7 mouse cellular contexts compared by ENCODE assay signal in the genomic region with DNA sequence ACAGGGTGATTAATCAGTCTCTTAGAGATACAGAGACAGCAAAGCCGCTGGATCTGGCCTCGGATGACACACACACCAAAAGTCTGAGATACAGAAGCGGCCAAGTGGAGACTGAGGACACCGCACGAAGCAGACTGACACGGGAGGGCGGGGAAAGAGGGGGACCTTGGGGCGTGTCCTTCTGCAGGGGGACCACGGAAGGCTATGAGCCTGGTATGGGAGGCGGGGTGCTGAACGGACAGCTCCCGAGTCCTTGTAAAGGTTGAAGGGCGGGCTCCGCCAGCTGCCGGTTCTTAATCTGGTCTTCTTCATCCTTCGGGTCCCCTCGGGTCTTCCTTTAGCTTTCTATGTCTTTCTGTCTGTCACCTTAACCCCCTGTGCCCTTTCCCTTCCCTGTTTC. TPM values are rescaled to one million over a fixed set of nuclear protein-coding genes. Genes with fewer than 3 reads are reported as not detected.
DNase-seq lines count a peak whose midpoint lies in the region; TF ChIP-seq lines count a peak whose summit lies in the region.

No protein-coding gene starts in this region.

- no peaks in the 10 kb centered on the region for H3K9me3 ChIP-seq in E14TG2a.4 (ENCODE audit: low read length)

- WGBS in cerebellum, adult 2 months: 4% methylated on average over 17 of the region's 17 CpGs
- 2% methylated on average over 16 of the region's 17 CpGs for WGBS in kidney, adult 2 months

- DNase-seq in B cell, adult 2 months: peak; percentile 71 to 72
- DNase-seq in cerebellum, adult 2 months: peak; percentile 73 to 78
- DNase-seq in forelimb bud, embryonic 11.5 days (ENCODE audit: low read depth, low spot score): peak; percentile 76
- DNase-seq in kidney, adult 2 months: peak; percentile 44
- DNase-seq in lung, postnatal 10 days: peak; percentile 75
- peak; percentile 73 for DNase-seq in ovary, postnatal 36 days (ENCODE audit: low spot score)

- H3K4me1 ChIP-seq in E14TG2a.4 (replicated peaks; ENCODE audit: low read depth, low read length): peaks cover 90% of the 10 kb centered on the region
- peaks cover 23% of the 10 kb centered on the region; the same call in 1 of the 2 replicates for H3K4me1 ChIP-seq in cerebellum, adult 2 months (ENCODE audit: control insufficient read depth, insufficient read depth, low read length)
- no peaks in the 10 kb centered on the region for H3K4me1 ChIP-seq in kidney, adult 2 months (ENCODE audit: control insufficient read depth, insufficient read depth, low read length)

- H3K4me3 ChIP-seq in E14TG2a.4 (replicated peaks; ENCODE audit: low read length): peak overlapping the region; percentile 78
- peak overlapping the region; percentile 57 for H3K4me3 ChIP-seq in cerebellum, adult 2 months (replicated peaks; ENCODE audit: insufficient read depth, low read depth, low read length)
- H3K4me3 ChIP-seq in kidney, adult 2 months (ENCODE audit: insufficient read depth, low read depth, low read length): no peak overlapping the region

- peak overlapping the region; percentile 86 for H3K27ac ChIP-seq in cerebellum, adult 2 months (ENCODE audit: insufficient read depth, low read length)
- no peak overlapping the region for H3K27ac ChIP-seq in kidney, adult 2 months (ENCODE audit: insufficient read depth, low read depth, low read length)

- 0 out of 2 replicates have a peak, but pooled peaks have one; percentile 23 for TF ChIP-seq POLR2A in cerebellum, adult 2 months (IDR thresholded peaks at IDR 0.05; ENCODE audit: borderline replicate concordance, insufficient read depth, low read length)
- TF ChIP-seq POLR2A in kidney, adult 2 months (IDR thresholded peaks at IDR 0.05; ENCODE audit: low read depth, low read length): no peak

- TF ChIP-seq CTCF in E14TG2a.4 (conservative IDR thresholded peaks at IDR 0.05; ENCODE audit: low read length): no peak
- TF ChIP-seq CTCF in cerebellum, adult 2 months (IDR thresholded peaks at IDR 0.05; ENCODE audit: borderline replicate concordance, insufficient read depth, low read depth, low read length): no peak
- TF ChIP-seq CTCF in kidney, adult 2 months (conservative IDR thresholded peaks at IDR 0.05; ENCODE audit: insufficient read depth, insufficient read length, low read depth, low read length): no peak

- no peaks in the 10 kb centered on the region for H3K36me3 ChIP-seq in E14TG2a.4 (ENCODE audit: insufficient read depth, low read length)
- H3K36me3 ChIP-seq in kidney, adult 2 months (ENCODE audit: control insufficient read depth, insufficient read depth, low read length): no peaks in the 10 kb centered on the region

- peaks cover 93% of the 10 kb centered on the region for H3K27me3 ChIP-seq in E14TG2a.4 (ENCODE audit: insufficient read depth, low read length)
- H3K27me3 ChIP-seq in cerebellum, adult 2 months (ENCODE audit: control insufficient read depth, insufficient read depth, low read length): no peaks in the 10 kb centered on the region
- H3K27me3 ChIP-seq in kidney, adult 2 months (replicated peaks; ENCODE audit: control insufficient read depth, insufficient read depth, low read length): peaks cover 2% of the 10 kb centered on the region; the same call in 1 of the 2 replicates

RNA-seq across cellular contexts. Expression of gene Atp1a3, which starts 2.9 kb away (rescaled TPM):
- polyA plus RNA-seq in cerebellum, adult 2 months (2012; rRNA removed): 1,466 and 1,473 TPM in 2 replicates
- polyA plus RNA-seq in kidney, adult 2 months (2012; rRNA removed): 1.4 and 1.8 TPM in 2 replicates

RNA-seq across cellular contexts. Expression of gene Rabac1, which starts 36.1 kb away (rescaled TPM):
- 637 and 648 TPM in 2 replicates for polyA plus RNA-seq in cerebellum, adult 2 months (2012; rRNA removed)
- polyA plus RNA-seq in kidney, adult 2 months (2012; rRNA removed): 549 and 618 TPM in 2 replicates

Comparison
In these comparisons a context has a peak if more than half of its experiments do, and no peak if none do; other contexts are left out.
1. RNA of gene Atp1a3, which starts 2.9 kb away (polyA plus RNA-seq): 1,466 to 1,473 TPM in cerebellum, adult 2 months; 1.4 to 1.8 TPM in kidney, adult 2 months; every median in the first group is over 100 times any median in the second.
2. Peak in every context shown above with its lines, with median percentiles within 50 percentile points of each other: DNase-seq.